Mouse (Mus musculus) ES-E14 (cell line): ENCODE data around the gene C2cd2l. TPM values are rescaled to one million over a fixed set of nuclear protein-coding genes. Genes with fewer than 3 reads are reported as not detected.
"Not testable (repeated sequence)": the region's sequence is repeated elsewhere in the genome, so short reads cannot be mapped to it uniquely, and the experiment has no call there.

Experiments used
- DNase-seq: peaks from one replicate; pipeline ENCODE4 v3.0.0-alpha.2; 2013; ENCODE audit warnings: low read depth, low spot score
- H3K27ac ChIP-seq: 2 replicates; pipeline ENCODE4 v1.5.1; 2012; ENCODE audit warnings: low read depth, mild to moderate bottlenecking, low read length, moderate library complexity, mixed read lengths; ENCODE audit not compliant: poor library complexity, insufficient read depth, severe bottlenecking
- H3K36me3 ChIP-seq: 2 replicates; pipeline ENCODE4 v1.6.1; 2012; ENCODE audit warnings: mild to moderate bottlenecking, low read length, moderate library complexity, mixed read lengths; ENCODE audit not compliant: control insufficient read depth, poor library complexity, insufficient read depth, severe bottlenecking
- H3K4me1 ChIP-seq, 2 experiments: fragments of 150-350 bp in 1 of 2; sonication (generic) in 1 of 2; 2 replicates each; pipeline ENCODE4 v1.6.1; 2012; ENCODE audit warnings: low read length in 2 of 2, mild to moderate bottlenecking in 1 of 2, mixed read lengths in 1 of 2; ENCODE audit not compliant: control insufficient read depth in 2 of 2, insufficient read depth in 2 of 2, poor library complexity in 1 of 2
- H3K4me3 ChIP-seq, 2 experiments: fragments of 150-350 bp in 1 of 2; sonication (generic) in 1 of 2; 2 replicates each; pipeline ENCODE4 v1.5.1; 2012; ENCODE audit warnings: low read length in 2 of 2, low read depth in 1 of 2, mild to moderate bottlenecking in 1 of 2, mixed read lengths in 1 of 2; ENCODE audit not compliant: insufficient read depth in 1 of 2, poor library complexity in 1 of 2, severe bottlenecking in 1 of 2
- H3K9ac ChIP-seq: 2 replicates; pipeline ENCODE4 v1.6.1; 2012; ENCODE audit warnings: low read depth, mild to moderate bottlenecking, low read length, mixed read lengths; ENCODE audit not compliant: poor library complexity, insufficient read depth, severe bottlenecking
- H3K9me3 ChIP-seq: fragments of 150-350 bp; sonication (generic); 2 replicates; pipeline ENCODE4 v1.6.1; 2012; ENCODE audit warnings: low read depth, mild to moderate bottlenecking, low read length; ENCODE audit not compliant: control insufficient read depth, insufficient read depth
- CHD2 ChIP-seq: IDR thresholded peaks from 2 replicates; pipeline ENCODE4 v1.6.1; 2014; ENCODE audit warnings: mild to moderate bottlenecking, low read depth, low read length, inconsistent platforms
- HCFC1 ChIP-seq: IDR thresholded peaks from 2 replicates; pipeline ENCODE4 v1.6.1; 2012; ENCODE audit warnings: low read length, inconsistent platforms, borderline replicate concordance; ENCODE audit not compliant: insufficient read depth
- MAFK ChIP-seq: IDR thresholded peaks from 2 replicates; pipeline ENCODE4 v1.6.1; 2014; ENCODE audit warnings: mild to moderate bottlenecking, low read depth, low read length, inconsistent platforms; ENCODE audit not compliant: insufficient read depth
- ZC3H11A ChIP-seq: IDR thresholded peaks from 2 replicates; pipeline ENCODE4 v1.6.1; 2012; ENCODE audit warnings: low read depth, mild to moderate bottlenecking, inconsistent platforms, low read length, borderline replicate concordance
- ZNF384 ChIP-seq: IDR thresholded peaks from 2 replicates; pipeline ENCODE4 v1.6.1; 2012; ENCODE audit warnings: low read depth, low read length, inconsistent platforms
- in situ Hi-C, 2 experiments: fragments of 600-800 bp; cut with MboI; formaldehyde crosslinking; loops; one replicate each; pipeline ENCODE4 v1.15.1; 2025; ENCODE audit warnings: low sequenced_read_pairs in 2 of 2, inconsistent platforms in 1 of 2; ENCODE audit not compliant: unreplicated experiment in 2 of 2
- total RNA-seq: library from RNA; depleted of rRNA; stranded (reverse); fragments of 300-350 nt; gene quantifications from 2 replicates; pipeline ENCODE4 v1.2.3, GENCODE M21; 2012

Gene C2cd2l
- total RNA-seq, 1 experiment, result 13.9 TPM

DNA sequence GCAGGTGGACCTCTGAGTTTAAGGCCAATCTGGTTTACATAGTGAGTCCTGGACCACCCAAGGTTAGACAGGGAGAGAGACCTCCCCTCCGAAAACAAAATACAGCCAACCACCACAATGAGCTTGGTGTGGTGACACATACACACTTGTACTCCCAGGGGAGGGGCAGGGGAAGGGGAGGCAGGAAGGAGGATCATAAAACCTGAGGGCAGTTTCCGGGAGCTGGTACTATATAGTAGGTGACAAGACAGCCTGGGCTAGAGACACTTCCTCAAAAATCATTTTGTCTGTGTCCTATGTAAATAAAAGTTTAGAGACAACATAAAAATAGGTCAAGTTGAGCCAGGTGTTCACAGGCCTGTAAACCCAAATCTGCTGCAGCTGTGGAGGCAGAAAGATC is 12.8 kb downstream of the C2cd2l start:
- Histone ChIP-seq H3K27ac (no peak overlapping the region), H3K4me1 (peaks cover 6 to 26% of the 10 kb centered on the region in 2 experiments), H3K9me3 (no peaks in the 10 kb centered on the region), H3K36me3 (peaks cover 2% of the 10 kb centered on the region), H3K4me3 (no peak overlapping the region), H3K9ac (no peak overlapping the region; the same call in 1 of the 2 replicates)
- in situ Hi-C loops, result no loop called here
- DNase-seq, result no peak
- no peak for TF ChIP-seq ZC3H11A
- TF ChIP-seq CHD2, result no peak
- no peak for TF ChIP-seq MAFK
- TF ChIP-seq HCFC1, result no peak
- TF ChIP-seq ZNF384, result no peak

DNA sequence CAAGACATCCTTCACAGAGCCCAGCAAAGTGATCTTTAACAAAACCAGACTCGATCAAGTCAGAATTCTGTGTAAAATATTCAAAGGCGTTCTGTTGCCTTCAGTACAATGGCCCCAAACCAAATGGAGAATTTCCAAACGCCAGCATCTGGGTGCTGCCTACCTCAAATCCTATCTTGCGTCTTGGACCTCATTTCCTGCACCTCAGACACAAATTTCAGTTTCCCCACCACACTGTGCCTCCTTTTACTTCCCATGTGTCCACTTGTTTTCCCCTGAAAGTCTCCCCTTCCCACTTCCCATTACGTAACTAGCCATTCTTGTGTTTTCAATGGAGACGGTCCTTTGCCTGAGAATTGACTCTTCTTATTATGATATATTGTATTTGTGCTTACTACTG is 13.6 kb downstream of the C2cd2l start:
- Histone ChIP-seq H3K9me3 (no peaks in the 10 kb centered on the region), H3K36me3 (peaks cover 5% of the 10 kb centered on the region), H3K4me1 (peaks cover 6 to 21% of the 10 kb centered on the region in 2 experiments), H3K9ac (no peak overlapping the region), H3K4me3 (no peak overlapping the region), H3K27ac (no peak overlapping the region; the same call in 1 of the 2 replicates)
- in situ Hi-C loops, result no loop called here
- DNase-seq, result no peak
- no peak for TF ChIP-seq MAFK
- no peak for TF ChIP-seq HCFC1

GRCm38 (mm10) chr9:44305466-44306079 is 14.5 kb downstream of the C2cd2l start, which contains the start of gene Hinfp:
TSS of gene Hinfp (minus strand) at chr9:44305671.
- in situ Hi-C loops, result no loop called here
- peak within 1 kb of the TSS; percentile 87 to 93 for H3K4me3 ChIP-seq

DNA sequence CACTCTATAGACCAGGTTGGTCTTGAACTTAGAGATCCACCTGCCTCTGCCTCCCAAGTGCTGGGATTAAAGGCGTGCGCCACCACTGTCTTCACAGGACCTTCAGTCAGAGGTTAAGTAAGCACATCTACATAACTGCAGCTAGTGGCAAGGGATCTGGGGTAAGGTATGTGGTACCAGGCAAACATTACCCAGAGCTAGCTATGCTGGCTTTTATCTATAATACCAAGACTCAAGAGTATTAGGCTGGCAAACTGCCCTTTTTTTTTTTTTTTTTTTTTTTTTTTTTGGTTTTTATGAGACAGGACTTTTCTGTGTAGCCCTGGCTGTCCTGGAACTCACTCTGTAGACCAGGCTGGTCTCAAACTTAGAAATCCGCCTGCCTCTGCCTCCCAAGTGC is 20.1 kb downstream of the C2cd2l start:
- H3K9me3 ChIP-seq, H3K4me1 ChIP-seq, H3K4me3 ChIP-seq, H3K9ac ChIP-seq, H3K27ac ChIP-seq, in situ Hi-C loops, DNase-seq: not testable (repeated sequence)
- peaks cover 34% of the 10 kb centered on the region for H3K36me3 ChIP-seq

More at GRCm38 (mm10) chr9:44305466-44306079, 14.5 kb downstream of the C2cd2l start, which contains the start of gene Hinfp:
- Histone ChIP-seq H3K27ac (peak within 1 kb of the TSS; percentile 66), H3K36me3 (peaks cover 5% of the 10 kb centered on the region), H3K9me3 (no peaks in the 10 kb centered on the region), H3K9ac (peak within 1 kb of the TSS; percentile 94), H3K4me1 (peaks cover 6 to 14% of the 10 kb centered on the region in 2 experiments)
- DNase-seq, result peak; percentile 99
- TF ChIP-seq HCFC1 (peak; percentile 69), CHD2 (no peak)

DNA sequence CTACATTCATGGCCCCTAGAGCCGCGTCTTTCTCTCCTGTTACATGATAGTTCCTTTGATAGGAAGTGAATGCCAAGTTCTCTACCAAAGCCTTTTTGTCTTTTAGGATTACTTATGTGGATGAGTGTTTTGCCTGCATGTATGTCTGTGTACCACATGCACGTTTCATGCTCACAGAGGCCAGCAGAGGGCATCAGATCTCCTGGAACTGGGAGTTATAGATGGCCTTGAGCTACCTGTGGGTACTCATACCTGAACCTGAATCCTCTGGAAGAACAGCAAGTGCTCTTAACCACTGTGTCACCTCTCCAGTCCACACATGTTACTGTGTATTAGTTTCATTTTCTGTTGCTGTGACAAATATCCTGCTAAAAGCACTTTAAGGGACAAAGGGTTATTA is 27.6 kb downstream of the C2cd2l start:
- TF ChIP-seq HCFC1, result no peak
- TF ChIP-seq CHD2, result no peak
- no peak for TF ChIP-seq ZC3H11A
- TF ChIP-seq MAFK, result no peak
- no peak for TF ChIP-seq ZNF384
- DNase-seq, result no peak
- in situ Hi-C loops, result no loop called here
- no peak overlapping the region for H3K4me3 ChIP-seq
- H3K9ac ChIP-seq, result no peak overlapping the region
- no peak overlapping the region for H3K27ac ChIP-seq
- H3K9me3 ChIP-seq, result no peaks in the 10 kb centered on the region
- peaks cover 0 to 9% of the 10 kb centered on the region in 2 experiments; a peak in 1 of 4 replicates for H3K4me1 ChIP-seq
- H3K36me3 ChIP-seq, result peaks cover 18% of the 10 kb centered on the region
